Mouse (Mus musculus) lung, embryonic 16.5 days (tissue): ENCODE results near the gene Hypk. TPM values are rescaled to one million over a fixed set of nuclear protein-coding genes. Genes with fewer than 3 reads are reported as not detected.

Source experiments
- ATAC-seq: fragments of 200-750 bp; cut with Nextera tagmentation; 2 replicates; pipeline ENCODE4 v1.8.0; 2017; ENCODE audit warnings: low read depth, mild to moderate bottlenecking, moderate library complexity
- H3K27ac ChIP-seq: fragments of 300-500 bp; sonication (generic); 2 replicates; pipeline ENCODE4 v1.5.1; 2014; ENCODE audit warnings: mild to moderate bottlenecking, control low read depth, low read length
- H3K27me3 ChIP-seq: fragments of 300-500 bp; sonication (generic); 2 replicates; pipeline ENCODE4 v1.6.1; 2014; ENCODE audit warnings: low read depth, low read length, mixed read lengths; ENCODE audit not compliant: control insufficient read depth, insufficient read depth
- H3K36me3 ChIP-seq: fragments of 300-500 bp; sonication (generic); 2 replicates; pipeline ENCODE4 v1.6.1; 2014; ENCODE audit warnings: low read length; ENCODE audit not compliant: control insufficient read depth, insufficient read depth
- H3K4me1 ChIP-seq: fragments of 300-500 bp; sonication (generic); replicated peaks from 2 replicates; pipeline ENCODE4 v1.6.1; 2014; ENCODE audit warnings: low read length, mixed read lengths; ENCODE audit not compliant: control insufficient read depth, insufficient read depth
- H3K4me2 ChIP-seq: fragments of 300-500 bp; sonication (generic); 2 replicates; pipeline ENCODE4 v1.6.1; 2014; ENCODE audit warnings: low read depth, low read length, control low read depth
- H3K4me3 ChIP-seq: fragments of 300-500 bp; sonication (generic); 2 replicates; pipeline ENCODE4 v1.5.1; 2014; ENCODE audit warnings: mild to moderate bottlenecking, low read length, control low read depth
- H3K9ac ChIP-seq: fragments of 300-500 bp; sonication (generic); 2 replicates; pipeline ENCODE4 v1.6.1; 2014; ENCODE audit warnings: low read length, control low read depth
- H3K9me3 ChIP-seq: fragments of 300-500 bp; sonication (generic); 2 replicates; pipeline ENCODE4 v1.6.1; 2016; ENCODE audit warnings: low read length; ENCODE audit not compliant: control insufficient read depth
- WGBS: fragments of 180-500 bp; shearing (Covaris S2); extraction: QIAGEN DNeasy Blood & Tissue Kit; methylation state at CpG from one replicate; pipeline ENCODE4 v1.1.7; 2014; 5-methylcytosine and 5-hydroxymethylcytosine counted together
- polyA plus RNA-seq: library from polyadenylated mRNA; unstranded; fragments of >200 nt; fragmentation: Nextera tagmentation; extraction: Ambion mirVana; gene quantifications from 2 replicates; pipeline ENCODE4 v1.2.1, GENCODE M21; 2015

The Hypk gene
- polyA plus RNA-seq, 1 experiment from 2014 or later: 96.5 TPM

DNA sequence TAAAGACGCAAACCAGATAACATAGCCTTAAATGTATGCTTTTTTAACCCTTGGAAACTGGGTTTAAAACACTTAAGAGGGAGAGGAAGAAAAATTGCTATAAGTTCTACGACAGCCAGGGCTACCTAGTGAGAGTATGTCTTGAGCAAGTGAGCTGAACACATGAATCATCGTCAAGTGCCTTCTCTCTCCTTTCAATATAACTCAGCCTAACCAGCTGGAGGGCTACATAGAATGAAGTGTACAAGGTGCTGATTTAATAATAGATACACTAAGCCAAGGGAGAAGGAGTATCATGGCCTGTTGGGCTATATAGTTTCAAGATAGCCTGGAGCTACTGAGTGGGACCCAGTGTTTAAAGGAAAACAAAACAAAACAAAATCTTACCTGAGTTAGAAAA lies 34.6 kb upstream of the Hypk start:
- Histone ChIP-seq H3K27ac (no peak overlapping the region), H3K4me2 (no peak overlapping the region), H3K4me1 (peaks cover 16% of the 10 kb centered on the region), H3K36me3 (peaks cover 22% of the 10 kb centered on the region), H3K9me3 (no peaks in the 10 kb centered on the region), H3K9ac (no peak overlapping the region), H3K4me3 (no peak overlapping the region), H3K27me3 (no peaks in the 10 kb centered on the region)
- WGBS: 81% methylated on average over 3 of the region's 3 CpGs
- ATAC-seq: no peak

DNA sequence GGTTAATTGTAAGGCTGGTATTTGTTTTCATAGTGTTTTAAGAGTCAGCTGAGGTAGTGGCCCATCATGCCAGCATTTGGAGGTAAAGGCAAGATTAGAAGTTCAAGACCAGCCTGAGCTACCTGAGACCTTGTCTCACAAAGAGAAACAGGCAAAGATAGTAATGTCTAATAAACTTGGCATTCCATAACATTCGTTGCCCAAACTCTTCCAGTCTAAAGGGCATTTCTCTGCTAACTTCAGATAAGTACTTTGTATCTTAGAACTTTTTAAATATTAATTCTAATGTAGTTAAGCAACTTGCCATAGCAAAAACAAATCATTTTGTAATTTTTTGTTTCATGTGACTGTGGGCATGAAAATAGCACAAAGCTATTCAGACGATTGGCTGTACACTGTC lies 29.9 kb upstream of the Hypk start:
- Histone ChIP-seq H3K27ac (no peak overlapping the region), H3K4me3 (no peak overlapping the region), H3K9ac (no peak overlapping the region), H3K9me3 (no peaks in the 10 kb centered on the region), H3K4me1 (peaks cover 2% of the 10 kb centered on the region; the same call in 1 of the 2 replicates), H3K36me3 (peaks cover 37% of the 10 kb centered on the region), H3K4me2 (no peak overlapping the region), H3K27me3 (no peaks in the 10 kb centered on the region)
- ATAC-seq: no peak
- 88% methylated on average over 2 of the region's 2 CpGs for WGBS

DNA sequence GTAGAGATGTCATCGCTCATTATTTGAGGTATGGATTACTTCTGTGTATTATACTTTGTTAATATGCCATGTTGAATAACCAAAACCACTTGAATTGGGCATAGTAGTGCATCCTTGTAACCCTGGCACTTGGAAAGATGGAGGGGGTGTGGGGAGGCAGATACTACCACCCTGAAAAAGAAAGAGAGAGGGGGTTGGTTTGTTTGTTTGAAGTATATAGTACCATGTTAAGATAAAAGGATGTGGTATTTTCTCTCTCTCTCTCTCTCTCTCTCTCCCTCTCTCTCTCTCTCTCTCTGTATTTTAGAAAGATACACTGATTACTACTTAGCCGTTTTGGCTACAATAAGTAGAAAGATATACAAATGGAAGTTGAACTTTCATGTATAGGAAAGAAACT lies 27.2 kb upstream of the Hypk start:
- no peaks in the 10 kb centered on the region for H3K4me1 ChIP-seq
- no peak overlapping the region for H3K9ac ChIP-seq
- H3K36me3 ChIP-seq: peaks cover 51% of the 10 kb centered on the region
- no peak overlapping the region for H3K4me3 ChIP-seq
- H3K27ac ChIP-seq: no peak overlapping the region
- H3K4me2 ChIP-seq: no peak overlapping the region
- no peak for ATAC-seq
- WGBS: 89% methylated on average over 2 of the region's 2 CpGs
- no peaks in the 10 kb centered on the region for H3K9me3 ChIP-seq
- no peaks in the 10 kb centered on the region for H3K27me3 ChIP-seq

DNA sequence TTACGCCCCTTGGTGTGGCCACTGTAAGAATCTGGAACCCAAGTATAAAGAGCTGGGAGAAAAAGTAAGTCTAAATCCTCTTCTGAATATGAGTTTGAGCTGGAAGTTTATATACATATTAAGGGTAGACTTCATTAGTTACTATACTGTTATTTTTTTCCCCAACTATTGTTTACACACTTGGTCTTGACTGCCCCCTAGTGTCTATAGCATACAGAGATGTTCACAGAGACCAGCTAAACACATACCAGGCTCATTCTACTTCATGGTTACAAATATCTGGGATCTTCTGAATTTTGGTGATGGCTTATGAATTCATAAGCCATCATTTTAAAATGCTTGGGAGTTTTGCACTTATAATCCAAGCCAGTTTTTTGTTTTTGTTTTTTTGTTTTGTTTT lies 18.2 kb upstream of the Hypk start:
- H3K4me3 ChIP-seq: no peak overlapping the region
- H3K9ac ChIP-seq: no peak overlapping the region
- H3K36me3 ChIP-seq: peaks cover 63% of the 10 kb centered on the region
- no peaks in the 10 kb centered on the region for H3K4me1 ChIP-seq
- no peaks in the 10 kb centered on the region for H3K9me3 ChIP-seq
- no peak for ATAC-seq
- H3K27me3 ChIP-seq: no peaks in the 10 kb centered on the region
- 89% methylated on average over 1 of the region's 1 CpGs for WGBS
- no peak overlapping the region for H3K27ac ChIP-seq
- H3K4me2 ChIP-seq: no peak overlapping the region

DNA sequence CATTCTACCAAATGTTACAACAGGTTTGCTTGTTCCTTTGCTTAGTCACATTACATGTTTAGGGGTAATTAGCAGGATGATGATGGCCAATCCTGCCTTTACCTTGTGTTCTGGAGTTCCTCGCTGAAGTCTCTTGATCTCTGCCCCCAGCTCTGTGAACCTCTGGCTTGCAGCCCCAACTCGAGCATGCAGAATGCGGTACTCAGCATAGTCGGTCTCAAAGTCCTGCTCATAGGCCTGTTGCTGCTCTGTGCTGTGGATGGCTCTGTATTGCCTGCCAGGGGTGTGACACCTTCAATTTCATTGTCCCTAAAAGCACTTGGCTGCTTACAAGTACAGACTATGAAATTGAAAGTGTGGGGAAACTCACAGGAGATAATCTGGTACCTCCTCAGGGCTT lies 13.3 kb upstream of the Hypk start:
- peaks cover 3% of the 10 kb centered on the region; the same call in 1 of the 2 replicates for H3K27me3 ChIP-seq
- H3K9me3 ChIP-seq: no peaks in the 10 kb centered on the region
- H3K4me2 ChIP-seq: no peak overlapping the region
- peaks cover 15% of the 10 kb centered on the region for H3K4me1 ChIP-seq
- 59% methylated on average over 4 of the region's 4 CpGs for WGBS
- no peak overlapping the region for H3K27ac ChIP-seq
- H3K4me3 ChIP-seq: no peak overlapping the region
- ATAC-seq: no peak
- no peak overlapping the region for H3K9ac ChIP-seq
- peaks cover 27% of the 10 kb centered on the region for H3K36me3 ChIP-seq

DNA sequence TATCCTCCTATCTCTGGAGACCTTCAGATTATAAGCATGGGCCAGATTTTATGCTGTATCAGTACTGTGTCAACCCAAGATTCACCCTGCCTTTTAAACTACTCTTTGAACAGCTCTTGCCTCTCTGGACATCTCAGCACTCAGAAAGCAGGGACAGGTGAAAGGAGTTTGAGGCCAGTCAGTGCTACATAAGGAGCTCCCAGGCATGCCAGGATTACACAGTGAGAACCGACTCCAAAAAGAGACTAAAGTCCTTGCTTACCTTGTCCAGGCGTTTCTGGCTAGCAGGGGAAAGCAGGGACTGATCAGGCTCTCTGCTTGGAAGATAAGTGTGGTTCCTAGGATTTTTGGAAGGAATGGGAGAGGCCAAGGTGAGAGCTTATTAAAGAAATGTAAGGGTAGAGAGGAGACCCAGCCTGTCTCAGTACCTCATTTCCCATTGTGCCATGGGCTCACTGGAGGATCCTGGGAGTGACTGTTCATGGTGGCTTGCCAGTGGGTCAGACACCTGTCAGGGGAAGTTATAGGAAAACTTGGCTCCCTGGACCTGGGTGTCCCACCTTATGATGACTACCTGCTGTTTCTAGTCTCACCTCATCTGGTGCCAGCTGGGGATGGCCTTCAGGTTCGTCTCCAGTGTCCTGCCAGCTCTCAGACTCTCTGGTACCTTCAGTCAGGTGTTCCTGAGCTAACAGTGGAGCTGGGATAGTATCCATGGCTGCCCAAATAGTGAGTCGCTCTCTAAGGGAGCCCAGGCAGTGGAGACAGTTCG lies 12.1 kb upstream of the Hypk start:
- Histone ChIP-seq H3K4me3 (no peak overlapping the region), H3K9ac (no peak overlapping the region), H3K4me1 (peaks cover 15% of the 10 kb centered on the region), H3K9me3 (no peaks in the 10 kb centered on the region), H3K4me2 (no peak overlapping the region), H3K27me3 (peaks cover 3% of the 10 kb centered on the region; the same call in 1 of the 2 replicates), H3K27ac (no peak overlapping the region), H3K36me3 (peaks cover 16% of the 10 kb centered on the region)
- no peak for ATAC-seq
- 51% methylated on average over 5 of the region's 5 CpGs for WGBS

DNA sequence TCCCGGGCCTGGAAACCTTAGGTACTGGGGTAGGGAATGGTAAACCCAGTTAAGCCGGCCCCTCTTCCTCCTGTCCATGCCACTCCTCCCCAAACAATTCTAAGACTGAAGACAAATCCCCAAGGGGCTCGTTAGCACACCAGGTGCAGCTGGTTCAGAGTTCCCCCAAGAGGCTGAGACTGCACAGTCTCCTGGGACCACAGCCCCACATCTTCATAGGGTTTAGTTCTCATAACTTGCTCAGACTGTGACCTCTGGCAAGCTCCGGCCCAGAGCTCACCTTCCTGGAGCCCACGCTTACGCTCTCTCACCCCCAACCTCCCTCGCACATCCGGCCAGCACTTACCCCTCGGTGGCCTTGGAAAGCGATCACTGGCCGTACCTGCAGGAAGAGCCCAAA lies 11.3 kb upstream of the Hypk start:
- H3K9me3 ChIP-seq: no peaks in the 10 kb centered on the region
- H3K27ac ChIP-seq: no peak overlapping the region
- H3K4me2 ChIP-seq: peak overlapping the region; percentile 90
- 7% methylated on average over 11 of the region's 11 CpGs for WGBS
- H3K9ac ChIP-seq: peak overlapping the region; percentile 60
- peaks cover 3% of the 10 kb centered on the region; the same call in 1 of the 2 replicates for H3K27me3 ChIP-seq
- H3K4me1 ChIP-seq: peaks cover 15% of the 10 kb centered on the region
- ATAC-seq: peak; percentile 16; the same call in 1 of the 2 replicates
- peak overlapping the region; percentile 59 for H3K4me3 ChIP-seq
- H3K36me3 ChIP-seq: peaks cover 14% of the 10 kb centered on the region

DNA sequence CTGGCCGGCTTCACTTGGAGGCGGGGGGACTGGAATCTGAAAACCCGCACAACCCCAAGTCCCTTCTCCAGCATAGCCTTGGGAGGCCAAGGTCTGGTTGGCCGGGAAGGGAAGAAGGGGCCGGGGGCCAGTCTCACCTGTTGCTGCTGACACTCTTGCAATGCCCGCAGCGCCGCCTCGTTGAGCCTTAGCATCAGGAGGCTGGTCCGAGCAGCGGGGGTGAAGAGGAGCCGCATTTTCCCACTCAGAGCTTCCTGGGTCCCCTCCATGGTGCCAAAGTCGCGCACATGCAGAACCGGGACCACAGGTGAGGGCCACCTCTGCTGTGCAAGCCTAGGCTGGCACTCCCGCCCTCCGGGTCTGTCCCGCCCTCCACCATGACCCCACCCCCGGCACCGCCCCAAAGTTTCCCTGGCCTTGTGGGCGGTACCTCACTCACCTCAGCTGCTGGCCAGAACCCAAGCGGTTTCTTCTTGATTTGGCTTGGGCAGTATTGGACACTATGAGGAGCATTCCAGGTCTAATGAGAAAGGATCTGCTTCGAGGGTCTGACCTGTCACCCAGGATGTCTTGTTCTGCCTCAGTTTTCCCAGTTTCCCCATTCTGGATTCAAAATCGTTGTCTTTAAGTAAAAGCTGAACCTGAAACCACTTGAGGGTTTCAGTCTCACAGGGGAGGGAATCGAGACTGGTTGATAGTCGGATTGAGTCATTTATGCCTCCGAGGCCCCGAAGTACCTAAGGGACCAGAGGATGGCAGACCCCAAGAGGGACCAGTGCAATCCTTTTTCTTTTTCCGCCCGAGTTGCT lies 10.6 kb upstream of the Hypk start:
- H3K4me1 ChIP-seq: peaks cover 15% of the 10 kb centered on the region
- WGBS: 2% methylated on average over 30 of the region's 30 CpGs
- ATAC-seq: peak; percentile 94
- peak overlapping the region; percentile 90 for H3K4me2 ChIP-seq
- H3K4me3 ChIP-seq: peak overlapping the region; percentile 59
- peak overlapping the region; percentile 60 for H3K9ac ChIP-seq
- H3K27me3 ChIP-seq: peaks cover 3% of the 10 kb centered on the region; the same call in 1 of the 2 replicates
- H3K36me3 ChIP-seq: peaks cover 10% of the 10 kb centered on the region
- H3K9me3 ChIP-seq: no peaks in the 10 kb centered on the region
- no peak overlapping the region; the same call in 1 of the 2 replicates for H3K27ac ChIP-seq

DNA sequence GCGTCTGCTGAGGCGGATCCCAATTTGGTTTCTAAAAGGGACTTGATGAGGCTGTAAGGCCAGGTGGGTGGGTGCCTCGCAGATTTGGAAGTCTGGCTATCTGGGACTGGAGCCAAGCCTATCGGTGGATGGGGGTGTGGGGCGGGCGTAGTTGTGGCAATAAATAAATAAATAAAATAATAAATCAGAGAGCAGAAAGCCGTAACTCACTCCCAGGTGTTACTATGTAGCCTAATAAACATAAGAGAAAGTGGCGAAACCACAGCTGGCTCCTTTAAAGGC lies 10.1 kb upstream of the Hypk start:
- Histone ChIP-seq H3K36me3 (peaks cover 4% of the 10 kb centered on the region), H3K4me1 (peaks cover 18% of the 10 kb centered on the region), H3K9ac (peak overlapping the region; percentile 60), H3K27ac (no peak overlapping the region), H3K4me3 (peak overlapping the region; percentile 59), H3K27me3 (peaks cover 3% of the 10 kb centered on the region; the same call in 1 of the 2 replicates), H3K4me2 (peak overlapping the region; percentile 90), H3K9me3 (no peaks in the 10 kb centered on the region)
- WGBS: 12% methylated on average over 8 of the region's 8 CpGs
- ATAC-seq: no peak
